Mouse (Mus musculus) heart, postnatal 25 days (tissue): ENCODE measurements around the gene Strc. TPM values are rescaled to one million over a fixed set of nuclear protein-coding genes. Genes with fewer than 3 reads are reported as not detected.

Experiments used
- DNase-seq: peaks from one replicate; pipeline ENCODE4 v3.0.0; 2022; ENCODE audit warnings: low spot score
- intact Hi-C: fragments of 180-260 bp; cut with DNase I; formaldehyde crosslinking; loops from one replicate; pipeline ENCODE4 v1.15.1; 2025
- total RNA-seq, 2 experiments: library from RNA; stranded (reverse); gene quantifications; 2 replicates each; pipeline ENCODE4 v1.2.3; 2021

Gene Strc
- total RNA-seq, 2 experiments from 2014 or later: not detected

GRCm38 (mm10) chr2:121357961-121358360, 29.0 kb downstream of the Strc start:
- DNase-seq: no peak
- intact Hi-C loops: loop anchor here (5.0 kb wide), 1 partner anchor 186 kb away; the partner anchor contains the start of genes Tubgcp4 and Zscan29

- intact Hi-C loops: loop anchor here (5.0 kb wide), 1 partner anchor 185 kb away; the partner anchor contains the start of genes Tubgcp4 and Zscan29
- no peak for DNase-seq
Observed at GRCm38 (mm10) chr2:121357494-121357893, 29.5 kb downstream of the Strc start, which contains the start of gene Ckmt1. Ckmt1 (plus strand) TSS chr2:121357714.

GRCm38 (mm10) chr2:121354820-121355592, 32.0 kb downstream of the Strc start, which contains the start of gene Ppip5k1:
Ppip5k1 (minus strand) TSS chr2:121355396.
- intact Hi-C loops: loop anchor here (2.0 to 5.0 kb wide), 2 partner anchors 84 to 183 kb away; partner anchors contain the start of genes Trp53bp1, Tubgcp4 and Zscan29
- DNase-seq: peak; percentile 94

- no peak for DNase-seq
- intact Hi-C loops: loop anchor here (2.0 kb wide), 1 partner anchor 84 kb away; the partner anchor contains the start of gene Trp53bp1
Observed at GRCm38 (mm10) chr2:121354378-121354777, 32.6 kb downstream of the Strc start.

- intact Hi-C loops: no loop called here
- DNase-seq: no peak
Observed at GRCm38 (mm10) chr2:121353156-121353555, 33.8 kb downstream of the Strc start.

GRCm38 (mm10) chr2:121339057-121339456, 47.9 kb downstream of the Strc start:
- intact Hi-C loops: no loop called here
- DNase-seq: no peak

GRCm38 (mm10) chr2:121329492-121329891, 57.5 kb downstream of the Strc start:
- intact Hi-C loops: no loop called here

GRCm38 (mm10) chr2:121323693-121324470, 63.1 kb downstream of the Strc start:
- no peak for DNase-seq
- intact Hi-C loops: no loop called here

More at GRCm38 (mm10) chr2:121329492-121329891, 57.5 kb downstream of the Strc start:
- no peak for DNase-seq

GRCm38 (mm10) chr2:121323041-121323440, 63.9 kb downstream of the Strc start:
- no peak for DNase-seq
- intact Hi-C loops: no loop called here

- intact Hi-C loops: no loop called here
- DNase-seq: no peak
Observed at GRCm38 (mm10) chr2:121316278-121316677, 70.7 kb downstream of the Strc start.

Other genes with a start within 250 kb of the Strc start
- gene Adal, start 246.7 kb downstream of the Strc start, total RNA-seq: 1 to 10 TPM; 8.0 to 9.9 TPM
- gene Lcmt2, start 246.5 kb downstream of the Strc start, total RNA-seq: 1 to 10 TPM; 9.5 to 9.7 TPM
- 10 to 100 TPM; 11.4 to 17.6 TPM for gene Tubgcp4, start 216.5 kb downstream of the Strc start, total RNA-seq
- 1 to 10 TPM; 6.6 to 8.2 TPM for gene Zscan29, start 216.0 kb downstream of the Strc start, total RNA-seq
- 10 to 100 TPM; 28.4 to 28.9 TPM for gene Trp53bp1, start 115.8 kb downstream of the Strc start, total RNA-seq
- 1 to 10 TPM; 4.5 to 5.1 TPM for gene Map1a, start 97.6 kb downstream of the Strc start, total RNA-seq
- 10 to 100 TPM; 48.0 to 50.5 TPM for gene Ppip5k1, start 31.8 kb downstream of the Strc start, total RNA-seq
- 1 to 10 TPM; 1.3 to 2.4 TPM for gene Ckmt1, start 29.5 kb downstream of the Strc start, total RNA-seq
- 100 to 1,000 TPM; 146 to 167 TPM for gene Pdia3, start 26.6 kb upstream of the Strc start, total RNA-seq
- gene Catsper2, start 26.6 kb upstream of the Strc start, total RNA-seq: 1 to 10 TPM; 2.3 to 2.9 TPM
- under 1 TPM in 1 of 2 experiments, not detected in 1; 0.14 TPM for gene Ell3, start 57.1 kb upstream of the Strc start, total RNA-seq
- gene Serf2, start 62.0 kb upstream of the Strc start, total RNA-seq: 100 to 1,000 TPM; 392 to 395 TPM
- 10 to 100 TPM; 22.8 to 23.1 TPM for gene Hypk, start 66.1 kb upstream of the Strc start, total RNA-seq
- gene Serinc4, start 69.6 kb upstream of the Strc start, total RNA-seq: under 1 TPM in 1 of 2 experiments, not detected in 1; 0.10 TPM
- gene Mfap1b, start 86.9 kb upstream of the Strc start, total RNA-seq: 10 to 100 TPM; 29.1 to 30.2 TPM
- gene Mfap1a, start 119.5 kb upstream of the Strc start, total RNA-seq: 10 to 100 TPM; 26.1 to 29.0 TPM
- 1 to 10 TPM; 3.2 to 3.9 TPM for gene Wdr76, start 119.6 kb upstream of the Strc start, total RNA-seq